Mouse (Mus musculus) limb, embryonic 10.5 days (tissue): Measurements from ENCODE around the gene Lipo3. TPM values are rescaled to one million over a fixed set of nuclear protein-coding genes. Genes with fewer than 3 reads are reported as not detected.
"Not testable (repeated sequence)": the region's sequence is repeated elsewhere in the genome, so short reads cannot be mapped to it uniquely, and the experiment has no call there.

Experiments used
- DNase-seq: peaks from one replicate; pipeline ENCODE4 v3.0.0-alpha.2; 2017; ENCODE audit warnings: low spot score
- H3K27ac ChIP-seq: fragments of 300-500 bp; sonication (generic); 2 replicates; pipeline ENCODE4 v1.5.1; 2016; ENCODE audit warnings: mild to moderate bottlenecking
- H3K27me3 ChIP-seq: fragments of 300-500 bp; sonication (generic); 2 replicates; pipeline ENCODE4 v1.6.1; 2016; ENCODE audit warnings: low read depth, mild to moderate bottlenecking; ENCODE audit not compliant: poor library complexity, severe bottlenecking
- H3K36me3 ChIP-seq: fragments of 300-500 bp; sonication (generic); 2 replicates; pipeline ENCODE4 v1.6.1; 2016; ENCODE audit warnings: mild to moderate bottlenecking, moderate library complexity
- H3K4me1 ChIP-seq: fragments of 300-500 bp; sonication (generic); 2 replicates; pipeline ENCODE4 v1.6.1; 2016
- H3K4me3 ChIP-seq: fragments of 300-500 bp; sonication (generic); 2 replicates; pipeline ENCODE4 v1.5.1; 2016; ENCODE audit warnings: mild to moderate bottlenecking, moderate library complexity
- H3K9me3 ChIP-seq: fragments of 300-500 bp; sonication (generic); replicated peaks from 2 replicates; pipeline ENCODE4 v1.6.1; 2016; ENCODE audit warnings: mild to moderate bottlenecking
- WGBS: fragments of 180-500 bp; shearing (Covaris S2); methylation state at CpG from one replicate; pipeline ENCODE4 v1.1.7; 2016; 5-methylcytosine and 5-hydroxymethylcytosine counted together
- microRNA-seq: library from miRNA; unstranded; fragments of <30 nt; microRNA quantifications from one replicate; pipeline ENCODE4, GENCODE M21; 2017
- polyA plus RNA-seq: library from polyadenylated mRNA; unstranded; fragments of >200 nt; fragmentation: Nextera tagmentation; extraction: Ambion mirVana; gene quantifications from 2 replicates; pipeline ENCODE4 v1.2.1, GENCODE M21; 2016

Lipo3 gene
- polyA plus RNA-seq = 5.4 and 7.5 TPM in 2 replicates

- H3K4me3 ChIP-seq = peak within 1 kb of the TSS; percentile 21; the same call in 1 of the 2 replicates
- H3K27ac ChIP-seq, H3K9me3 ChIP-seq, H3K27me3 ChIP-seq, H3K4me1 ChIP-seq, H3K36me3 ChIP-seq: not testable (repeated sequence)
- peak; percentile 37 for DNase-seq
- WGBS = 50% methylated on average over 13 of the region's 41 CpGs
These were observed at the start of gene Lipo3 for GRCm38 (mm10) chr19:33761287-33762086. Gene Lipo3, minus strand, starts transcription at chr19:33761951.

- H3K4me1 ChIP-seq, H3K4me3 ChIP-seq, H3K27me3 ChIP-seq, H3K9me3 ChIP-seq, DNase-seq, H3K36me3 ChIP-seq, H3K27ac ChIP-seq: not testable (repeated sequence)
These were observed 25.6 kb upstream of the Lipo3 start, which contains the start of gene Lipo1 for GRCm38 (mm10) chr19:33787359-33787758. Gene Lipo1, minus strand, starts transcription at chr19:33787459.

- Histone ChIP-seq H3K4me1 (no peaks in the 10 kb centered on the region), H3K27me3 (no peaks in the 10 kb centered on the region), H3K27ac (no peak overlapping the region), H3K4me3 (no peak overlapping the region), H3K9me3 (no peaks in the 10 kb centered on the region), H3K36me3 (no peaks in the 10 kb centered on the region)
- WGBS = 89% methylated on average over 12 of the region's 12 CpGs
- DNase-seq = no peak
These were observed 25.0 kb upstream of the Lipo3 start for GRCm38 (mm10) chr19:33786576-33787277.

GRCm38 (mm10) chr19:33751259-33751658, 10.5 kb downstream of the Lipo3 start, which contains the start of gene Lipo2:
Gene Lipo2, minus strand, starts transcription at chr19:33751359.
- not testable (repeated sequence) for H3K4me1 ChIP-seq, H3K27me3 ChIP-seq, DNase-seq, H3K36me3 ChIP-seq, H3K27ac ChIP-seq, H3K9me3 ChIP-seq, H3K4me3 ChIP-seq
- 92% methylated on average over 1 of the region's 1 CpGs for WGBS

- not testable (repeated sequence) for H3K4me3 ChIP-seq, H3K27me3 ChIP-seq, H3K36me3 ChIP-seq, H3K9me3 ChIP-seq, H3K4me1 ChIP-seq, H3K27ac ChIP-seq, DNase-seq
These were observed 136.6 kb downstream of the Lipo3 start, which contains the start of gene Gm8978 for GRCm38 (mm10) chr19:33625152-33625551. Gene Gm8978, minus strand, starts transcription at chr19:33625252.

GRCm38 (mm10) chr19:33589626-33590302, 172.0 kb downstream of the Lipo3 start:
- DNase-seq = peak; percentile 70
- H3K4me1 ChIP-seq, H3K36me3 ChIP-seq, H3K27me3 ChIP-seq, H3K9me3 ChIP-seq: not testable (repeated sequence)
- Histone ChIP-seq H3K4me3 (peak overlapping the region; percentile 48), H3K27ac (peak overlapping the region; percentile 80)
- 7% methylated on average over 10 of the region's 38 CpGs for WGBS

- H3K4me1 ChIP-seq, DNase-seq, H3K36me3 ChIP-seq, H3K9me3 ChIP-seq, H3K27me3 ChIP-seq, H3K27ac ChIP-seq, H3K4me3 ChIP-seq: not testable (repeated sequence)
- 83% methylated on average over 5 of the region's 5 CpGs for WGBS
These were observed 193.2 kb downstream of the Lipo3 start for GRCm38 (mm10) chr19:33568551-33568950.

- Histone ChIP-seq H3K27ac (no peak within 1 kb of the TSS), H3K27me3 (no peaks in the 10 kb centered on the region), H3K36me3 (no peaks in the 10 kb centered on the region), H3K9me3 (no peaks in the 10 kb centered on the region), H3K4me1 (no peaks in the 10 kb centered on the region), H3K4me3 (no peak within 1 kb of the TSS)
- DNase-seq = no peak
These were observed 244.1 kb downstream of the Lipo3 start, which contains the start of gene Lipo4 for GRCm38 (mm10) chr19:33517680-33518079. Gene Lipo4, minus strand, starts transcription at chr19:33517780.

Small RNAs within 50 kb of the gene (microRNA-seq; reads per million reads assigned to microRNA genes)
- gene Gm27440 = not detected

Other genes with a start within 250 kb of the Lipo3 start
- not detected in 2 replicates for gene Lipo4, start 244.2 kb downstream of the Lipo3 start, polyA plus RNA-seq
- not detected in 2 replicates for gene Gm8978, start 136.7 kb downstream of the Lipo3 start, polyA plus RNA-seq
- 0.25 and 0.26 TPM in 2 replicates for gene Lipo2, start 10.6 kb downstream of the Lipo3 start, polyA plus RNA-seq
- not detected in 2 replicates for gene Lipo1, start 25.5 kb upstream of the Lipo3 start, polyA plus RNA-seq
- not detected in 2 replicates for gene Lipf, start 199.2 kb upstream of the Lipo3 start, polyA plus RNA-seq
- gene Lipk, start 246.3 kb upstream of the Lipo3 start, polyA plus RNA-seq = not detected in 2 replicates